Mouse (Mus musculus): ENCODE measurements around the gene Rsl24d1. TPM values are rescaled to one million over a fixed set of nuclear protein-coding genes. Genes with fewer than 3 reads are reported as not detected.
A peak's percentile ranks its signal among the peaks of the same experiment; 100 is the strongest.

Rsl24d1 gene
- polyA plus RNA-seq, 1 experiment from 2014 or later = 193 TPM

DNA sequence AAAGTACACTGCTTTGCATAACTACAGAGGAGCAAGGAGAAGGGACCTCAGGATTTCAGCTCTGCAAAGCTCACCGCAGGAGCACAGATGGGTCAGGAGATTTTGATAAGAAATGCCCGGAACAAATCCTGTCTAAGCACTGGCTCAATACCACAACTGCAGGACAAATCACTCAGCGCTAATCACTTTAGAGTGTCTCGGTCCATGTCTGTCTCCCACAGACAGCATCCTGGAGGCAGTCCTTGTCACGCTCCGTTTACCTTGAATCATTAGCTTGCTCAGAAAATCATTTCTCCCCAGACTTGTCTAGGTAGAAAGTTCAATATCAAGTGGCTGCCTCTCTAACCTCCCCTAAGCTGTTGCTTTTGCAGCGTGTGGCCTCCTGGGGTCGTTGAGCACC is 16.6 kb downstream of the Rsl24d1 start:
- WGBS = 84% methylated on average over 8 of the region's 8 CpGs
- no peak for ATAC-seq (replicated peaks; ENCODE audit: insufficient number of reproducible peaks, low FRiP score, low TSS enrichment, low read depth)

DNA sequence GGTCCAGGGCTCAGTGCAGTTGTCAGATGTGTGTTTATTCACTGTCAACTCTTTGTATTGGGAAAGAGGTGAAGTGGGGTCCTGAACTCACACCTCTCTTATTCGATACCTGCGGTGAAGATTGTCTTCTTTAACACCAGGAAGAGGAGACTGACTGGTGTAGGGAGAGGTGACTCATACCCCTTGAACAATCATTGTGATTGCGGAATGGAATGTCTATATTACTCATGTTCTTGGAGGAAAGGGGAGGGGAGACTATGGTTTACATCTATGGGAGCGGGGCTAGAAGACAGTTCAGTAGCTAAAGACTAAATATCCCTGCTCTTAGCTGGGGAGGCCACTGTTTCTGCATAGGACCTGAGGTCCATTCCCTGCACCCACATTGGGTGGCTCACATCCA is 17.3 kb downstream of the Rsl24d1 start:
- no peaks in the 10 kb centered on the region for H3K4me1 ChIP-seq (ENCODE audit: control insufficient read depth, insufficient read depth, low read length)
- ATAC-seq (replicated peaks; ENCODE audit: insufficient number of reproducible peaks, low FRiP score, low TSS enrichment, low read depth) = no peak
- H3K27me3 ChIP-seq (ENCODE audit: control insufficient read depth, insufficient read depth, low read length) = no peaks in the 10 kb centered on the region
- no peak overlapping the region for H3K4me3 ChIP-seq (ENCODE audit: low read depth, low read length)
- no peak overlapping the region for H3K9ac ChIP-seq (replicated peaks; ENCODE audit: low read length)
- H3K4me2 ChIP-seq (ENCODE audit: low read depth, low read length) = no peak overlapping the region
- no peaks in the 10 kb centered on the region for H3K9me3 ChIP-seq (replicated peaks; ENCODE audit: control insufficient read depth, low read length)
- H3K36me3 ChIP-seq (replicated peaks; ENCODE audit: control insufficient read depth, insufficient read depth, low read depth, low read length) = peaks cover 2% of the 10 kb centered on the region
- DNase-seq (ENCODE audit: low spot score) = no peak
- WGBS = 96% methylated on average over 4 of the region's 4 CpGs
- H3K27ac ChIP-seq (replicated peaks; ENCODE audit: low read depth, low read length) = no peak overlapping the region

More for the DNA sequence above, 16.6 kb downstream of the Rsl24d1 start:
- Histone ChIP-seq H3K4me2 (ENCODE audit: low read depth, low read length) (no peak overlapping the region), H3K36me3 (replicated peaks; ENCODE audit: control insufficient read depth, insufficient read depth, low read depth, low read length) (peaks cover 4% of the 10 kb centered on the region), H3K4me3 (ENCODE audit: low read depth, low read length) (no peak overlapping the region), H3K4me1 (ENCODE audit: control insufficient read depth, insufficient read depth, low read length) (no peaks in the 10 kb centered on the region), H3K27ac (replicated peaks; ENCODE audit: low read depth, low read length) (no peak overlapping the region), H3K27me3 (ENCODE audit: control insufficient read depth, insufficient read depth, low read length) (no peaks in the 10 kb centered on the region), H3K9me3 (replicated peaks; ENCODE audit: control insufficient read depth, low read length) (no peaks in the 10 kb centered on the region), H3K9ac (replicated peaks; ENCODE audit: low read length) (no peak overlapping the region)
- DNase-seq (ENCODE audit: low spot score) = no peak

DNA sequence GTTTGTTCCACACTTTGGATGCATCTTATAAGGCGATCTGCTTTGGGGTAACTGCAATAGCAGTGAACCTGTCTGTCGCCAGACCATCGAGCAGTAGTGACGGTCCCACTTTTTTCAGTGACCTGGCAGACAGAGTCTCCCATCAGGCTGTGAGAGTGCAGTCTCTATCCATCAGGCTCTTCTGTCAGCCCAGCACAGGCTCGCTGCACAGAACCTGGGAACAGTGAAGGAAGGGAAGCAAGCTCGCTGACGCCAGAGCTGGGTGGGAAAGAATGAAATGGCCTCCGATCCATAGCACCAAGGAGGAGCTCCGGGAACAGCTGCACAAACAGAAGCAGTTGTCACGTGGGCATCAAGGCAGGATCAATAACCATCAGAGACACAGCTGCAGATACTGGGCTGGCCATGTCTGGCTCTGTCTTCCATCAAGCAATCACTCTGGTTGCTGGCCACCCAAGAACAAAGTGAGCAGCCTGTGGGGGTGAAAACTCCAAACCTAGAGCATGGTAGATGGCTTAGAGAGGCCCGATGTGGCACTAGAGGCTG is 24.2 kb downstream of the Rsl24d1 start:
- no peak overlapping the region for H3K4me3 ChIP-seq (ENCODE audit: low read depth, low read length)
- no peak overlapping the region for H3K9ac ChIP-seq (replicated peaks; ENCODE audit: low read length)
- H3K27ac ChIP-seq (replicated peaks; ENCODE audit: low read depth, low read length) = no peak overlapping the region
- no peaks in the 10 kb centered on the region for H3K4me1 ChIP-seq (ENCODE audit: control insufficient read depth, insufficient read depth, low read length)
- ATAC-seq (replicated peaks; ENCODE audit: insufficient number of reproducible peaks, low FRiP score, low TSS enrichment, low read depth) (peak; percentile 56; the same call in 1 of the 2 replicates), DNase-seq (ENCODE audit: low spot score) (peak; percentile 20)
- no peaks in the 10 kb centered on the region for H3K27me3 ChIP-seq (ENCODE audit: control insufficient read depth, insufficient read depth, low read length)
- no peak overlapping the region for H3K4me2 ChIP-seq (ENCODE audit: low read depth, low read length)
- no peaks in the 10 kb centered on the region for H3K36me3 ChIP-seq (replicated peaks; ENCODE audit: control insufficient read depth, insufficient read depth, low read depth, low read length)
- 64% methylated on average over 11 of the region's 11 CpGs for WGBS
- no peaks in the 10 kb centered on the region for H3K9me3 ChIP-seq (replicated peaks; ENCODE audit: control insufficient read depth, low read length)

DNA sequence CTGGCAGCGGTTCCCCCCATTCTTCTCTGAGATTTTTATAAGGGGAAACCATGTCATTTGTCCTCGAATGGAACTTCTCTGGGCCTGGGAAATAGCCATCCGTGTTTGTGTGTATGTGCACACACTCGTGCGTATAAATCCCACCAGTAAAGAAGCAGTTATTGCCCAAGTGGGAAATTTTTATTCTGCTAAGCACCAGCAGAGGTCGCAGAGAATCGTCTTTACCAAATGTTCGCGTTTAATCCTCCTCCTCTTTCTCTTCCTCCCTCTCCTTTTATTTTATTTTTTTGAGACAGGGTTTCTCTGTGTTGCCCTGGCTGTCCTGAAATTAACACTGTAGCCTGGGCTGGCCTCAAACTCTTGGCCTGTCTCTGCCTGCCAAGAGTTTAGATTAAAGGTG is 41.1 kb downstream of the Rsl24d1 start:
- Histone ChIP-seq H3K36me3 (replicated peaks; ENCODE audit: control insufficient read depth, insufficient read depth, low read depth, low read length) (no peaks in the 10 kb centered on the region), H3K4me1 (ENCODE audit: control insufficient read depth, insufficient read depth, low read length) (no peaks in the 10 kb centered on the region), H3K9ac (replicated peaks; ENCODE audit: low read length) (no peak overlapping the region), H3K4me3 (ENCODE audit: low read depth, low read length) (no peak overlapping the region), H3K27ac (replicated peaks; ENCODE audit: low read depth, low read length) (no peak overlapping the region), H3K9me3 (replicated peaks; ENCODE audit: control insufficient read depth, low read length) (no peaks in the 10 kb centered on the region), H3K4me2 (ENCODE audit: low read depth, low read length) (no peak overlapping the region), H3K27me3 (ENCODE audit: control insufficient read depth, insufficient read depth, low read length) (no peaks in the 10 kb centered on the region)
- DNase-seq (ENCODE audit: low spot score) (peak; percentile 38), ATAC-seq (replicated peaks; ENCODE audit: insufficient number of reproducible peaks, low FRiP score, low TSS enrichment, low read depth) (no peak)
- WGBS = 61% methylated on average over 9 of the region's 9 CpGs

- Histone ChIP-seq H3K9me3 (replicated peaks; ENCODE audit: control insufficient read depth, low read length) (no peaks in the 10 kb centered on the region), H3K4me1 (ENCODE audit: control insufficient read depth, insufficient read depth, low read length) (no peaks in the 10 kb centered on the region), H3K36me3 (replicated peaks; ENCODE audit: control insufficient read depth, insufficient read depth, low read depth, low read length) (no peaks in the 10 kb centered on the region), H3K27me3 (ENCODE audit: control insufficient read depth, insufficient read depth, low read length) (no peaks in the 10 kb centered on the region), H3K9ac (replicated peaks; ENCODE audit: low read length) (no peak overlapping the region), H3K4me3 (ENCODE audit: low read depth, low read length) (no peak overlapping the region), H3K4me2 (ENCODE audit: low read depth, low read length) (no peak overlapping the region), H3K27ac (replicated peaks; ENCODE audit: low read depth, low read length) (no peak overlapping the region)
- 93% methylated on average over 4 of the region's 4 CpGs for WGBS
- ATAC-seq (replicated peaks; ENCODE audit: insufficient number of reproducible peaks, low FRiP score, low TSS enrichment, low read depth) (no peak), DNase-seq (ENCODE audit: low spot score) (no peak)
These were observed 44.7 kb downstream of the Rsl24d1 start for GRCm38 (mm10) chr9:73157968-73158367.

- Histone ChIP-seq H3K4me2 (ENCODE audit: low read depth, low read length) (no peak overlapping the region), H3K4me3 (ENCODE audit: low read depth, low read length) (no peak overlapping the region), H3K9me3 (replicated peaks; ENCODE audit: control insufficient read depth, low read length) (no peaks in the 10 kb centered on the region), H3K4me1 (ENCODE audit: control insufficient read depth, insufficient read depth, low read length) (no peaks in the 10 kb centered on the region), H3K9ac (replicated peaks; ENCODE audit: low read length) (no peak overlapping the region), H3K36me3 (replicated peaks; ENCODE audit: control insufficient read depth, insufficient read depth, low read depth, low read length) (no peaks in the 10 kb centered on the region), H3K27me3 (ENCODE audit: control insufficient read depth, insufficient read depth, low read length) (no peaks in the 10 kb centered on the region), H3K27ac (replicated peaks; ENCODE audit: low read depth, low read length) (no peak overlapping the region)
- ATAC-seq (replicated peaks; ENCODE audit: insufficient number of reproducible peaks, low FRiP score, low TSS enrichment, low read depth) (no peak), DNase-seq (ENCODE audit: low spot score) (peak; percentile 54)
- WGBS = 47% methylated on average over 1 of the region's 1 CpGs
These were observed 46.0 kb downstream of the Rsl24d1 start for GRCm38 (mm10) chr9:73159265-73159664.

DNA sequence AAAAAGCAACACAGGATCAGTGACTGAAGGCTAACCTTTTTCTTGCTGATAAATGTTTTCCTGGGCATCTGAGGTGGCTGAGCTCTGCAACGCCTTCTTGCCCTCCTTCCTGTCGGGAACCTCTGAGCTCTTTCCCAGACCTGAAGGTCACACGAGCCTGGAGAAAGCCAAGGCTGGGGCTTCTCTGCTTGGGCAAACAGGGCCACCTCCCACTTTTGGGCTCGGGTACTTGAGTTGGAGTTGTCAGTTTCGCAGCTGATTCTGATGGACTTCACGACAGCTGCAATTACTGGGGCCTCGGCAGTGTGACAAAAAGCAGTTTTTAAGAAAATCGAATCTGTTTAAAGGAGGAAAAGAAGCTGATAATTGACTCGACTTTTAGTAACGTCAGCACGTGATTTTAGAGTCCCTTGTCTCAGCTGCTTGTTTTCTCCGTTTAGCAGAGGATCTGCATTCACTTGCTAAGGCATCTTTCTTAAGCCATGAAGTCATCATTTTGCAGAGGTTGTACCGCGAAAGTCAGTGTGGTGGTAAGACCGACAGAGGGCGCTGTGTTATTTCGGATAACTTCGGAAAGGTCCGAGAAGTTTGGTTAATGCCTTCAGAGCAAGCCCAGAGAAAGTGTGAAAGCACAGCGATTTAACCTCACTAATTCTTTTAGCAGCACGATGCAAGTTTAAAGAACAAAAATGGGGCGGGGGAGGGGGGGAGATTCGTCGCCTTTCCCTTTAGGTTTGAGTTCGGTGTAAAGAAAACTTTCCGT is 49.5 kb downstream of the Rsl24d1 start:
- ATAC-seq (replicated peaks; ENCODE audit: insufficient number of reproducible peaks, low FRiP score, low TSS enrichment, low read depth) (no peak), DNase-seq (ENCODE audit: low spot score) (peak; percentile 95)
- no peaks in the 10 kb centered on the region for H3K4me1 ChIP-seq (ENCODE audit: control insufficient read depth, insufficient read depth, low read length)
- no peak overlapping the region for H3K27ac ChIP-seq (replicated peaks; ENCODE audit: low read depth, low read length)
- peak overlapping the region; percentile 5; the same call in 1 of the 2 replicates for H3K4me3 ChIP-seq (ENCODE audit: low read depth, low read length)
- H3K4me2 ChIP-seq (ENCODE audit: low read depth, low read length) = peak overlapping the region; percentile 22
- no peaks in the 10 kb centered on the region for H3K9me3 ChIP-seq (replicated peaks; ENCODE audit: control insufficient read depth, low read length)
- WGBS = 19% methylated on average over 26 of the region's 26 CpGs
- H3K9ac ChIP-seq (replicated peaks; ENCODE audit: low read length) = peak overlapping the region; percentile 30; the same call in 1 of the 2 replicates
- no peaks in the 10 kb centered on the region for H3K27me3 ChIP-seq (ENCODE audit: control insufficient read depth, insufficient read depth, low read length)
- no peaks in the 10 kb centered on the region for H3K36me3 ChIP-seq (replicated peaks; ENCODE audit: control insufficient read depth, insufficient read depth, low read depth, low read length)

- no peak overlapping the region for H3K4me2 ChIP-seq (ENCODE audit: low read depth, low read length)
- H3K9me3 ChIP-seq (replicated peaks; ENCODE audit: control insufficient read depth, low read length) = no peaks in the 10 kb centered on the region
- DNase-seq (ENCODE audit: low spot score) = no peak
- H3K4me3 ChIP-seq (ENCODE audit: low read depth, low read length) = no peak overlapping the region
- H3K4me1 ChIP-seq (ENCODE audit: control insufficient read depth, insufficient read depth, low read length) = no peaks in the 10 kb centered on the region
- H3K9ac ChIP-seq (replicated peaks; ENCODE audit: low read length) = no peak overlapping the region
- no peaks in the 10 kb centered on the region for H3K27me3 ChIP-seq (ENCODE audit: control insufficient read depth, insufficient read depth, low read length)
- no peak overlapping the region for H3K27ac ChIP-seq (replicated peaks; ENCODE audit: low read depth, low read length)
- ATAC-seq (replicated peaks; ENCODE audit: insufficient number of reproducible peaks, low FRiP score, low TSS enrichment, low read depth) = no peak
- no peaks in the 10 kb centered on the region for H3K36me3 ChIP-seq (replicated peaks; ENCODE audit: control insufficient read depth, insufficient read depth, low read depth, low read length)
- 90% methylated on average over 4 of the region's 4 CpGs for WGBS
These were observed 52.4 kb downstream of the Rsl24d1 start for GRCm38 (mm10) chr9:73165631-73166030.

Data from embryonic facial prominence, embryonic 11.5 days (tissue).